Mouse (Mus musculus) MEL-GATA-1-ER (cell line): ENCODE results near the gene Tmem54.
A peak's percentile ranks its signal among the peaks of the same experiment; 100 is the strongest.

Experiments used
- DNase-seq: peaks from one replicate; pipeline ENCODE4 v3.0.0-alpha.2; 2012; ENCODE audit warnings: low read depth; ENCODE audit errors: extremely low read depth

Gene Tmem54

DNA sequence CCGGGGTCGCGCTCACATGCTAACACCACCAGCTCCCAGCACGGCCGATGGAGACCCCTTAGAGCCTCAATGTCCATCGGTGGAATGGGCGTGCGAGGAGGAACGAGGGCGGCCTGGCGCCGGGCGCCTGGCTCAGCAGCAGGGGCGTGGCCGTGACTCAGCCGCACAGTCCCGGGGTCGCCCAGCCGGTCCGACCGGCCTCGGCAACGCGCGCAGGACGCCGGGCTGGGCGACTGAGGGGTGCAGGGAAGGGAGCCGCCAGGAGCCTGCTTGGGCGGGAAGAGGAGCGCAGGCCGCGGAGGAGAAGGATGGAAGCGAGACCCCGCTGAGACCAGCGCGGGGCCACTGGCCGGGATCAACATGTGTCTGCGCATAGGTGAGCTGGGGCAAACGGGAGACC lies at the start of gene Tmem54:
Tmem54 (plus strand) TSS at position 193 of the 400 bp plus-strand sequence.
- no peak for DNase-seq

DNA sequence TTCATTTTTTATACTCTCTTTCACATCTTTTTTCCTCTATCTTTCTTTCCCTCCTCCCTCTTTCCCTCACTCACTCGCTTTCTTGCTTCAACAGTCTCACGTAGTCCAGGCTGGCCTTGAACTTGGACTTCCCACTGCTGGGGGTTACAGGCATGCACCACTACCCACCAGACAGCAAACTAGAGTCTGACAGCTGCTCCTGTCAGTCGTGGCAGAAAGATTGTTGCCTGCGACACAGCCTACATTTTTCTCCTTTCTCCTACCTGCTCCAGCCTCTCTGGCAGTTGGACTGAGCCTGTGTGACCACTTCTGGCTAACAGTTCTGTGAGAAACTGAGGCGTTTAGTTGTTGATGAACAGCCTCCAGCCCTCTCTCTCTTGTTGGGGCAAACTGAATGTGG lies 49.8 kb upstream of the Tmem54 start:
- no peak for DNase-seq

DNA sequence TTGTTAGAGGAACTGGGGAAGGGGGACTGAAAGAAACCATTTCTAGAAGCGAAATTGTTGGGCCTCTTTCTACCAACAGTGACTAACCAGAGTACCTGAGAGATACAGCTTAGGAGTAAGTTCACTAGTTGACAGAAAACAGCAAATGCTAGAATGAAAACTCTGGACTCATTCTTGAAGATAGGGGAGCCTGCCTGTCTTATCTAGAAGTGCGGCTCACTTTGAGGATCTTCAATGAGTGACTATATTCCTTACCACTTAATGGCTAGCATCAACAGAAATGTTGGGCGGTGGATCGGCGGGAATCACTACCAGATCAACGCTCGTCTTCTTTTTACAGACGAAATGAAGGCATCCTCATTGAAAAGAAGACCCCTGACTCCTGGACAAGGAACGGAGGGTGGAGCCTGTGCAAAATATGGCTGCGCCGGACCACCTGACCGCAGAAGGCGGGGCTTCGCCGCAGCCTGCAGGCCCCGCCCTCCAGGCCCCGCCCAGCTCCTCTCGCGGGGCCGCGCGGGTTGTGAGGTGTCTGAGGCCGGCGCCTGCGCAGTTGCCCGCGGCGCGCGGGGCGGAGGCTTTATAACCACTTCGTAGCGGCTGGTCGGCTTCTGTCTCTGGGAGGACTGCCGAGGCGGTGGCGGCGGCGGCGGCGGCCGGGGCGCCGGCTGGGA lies 47.7 kb upstream of the Tmem54 start:
- DNase-seq: peak; percentile 62

DNA sequence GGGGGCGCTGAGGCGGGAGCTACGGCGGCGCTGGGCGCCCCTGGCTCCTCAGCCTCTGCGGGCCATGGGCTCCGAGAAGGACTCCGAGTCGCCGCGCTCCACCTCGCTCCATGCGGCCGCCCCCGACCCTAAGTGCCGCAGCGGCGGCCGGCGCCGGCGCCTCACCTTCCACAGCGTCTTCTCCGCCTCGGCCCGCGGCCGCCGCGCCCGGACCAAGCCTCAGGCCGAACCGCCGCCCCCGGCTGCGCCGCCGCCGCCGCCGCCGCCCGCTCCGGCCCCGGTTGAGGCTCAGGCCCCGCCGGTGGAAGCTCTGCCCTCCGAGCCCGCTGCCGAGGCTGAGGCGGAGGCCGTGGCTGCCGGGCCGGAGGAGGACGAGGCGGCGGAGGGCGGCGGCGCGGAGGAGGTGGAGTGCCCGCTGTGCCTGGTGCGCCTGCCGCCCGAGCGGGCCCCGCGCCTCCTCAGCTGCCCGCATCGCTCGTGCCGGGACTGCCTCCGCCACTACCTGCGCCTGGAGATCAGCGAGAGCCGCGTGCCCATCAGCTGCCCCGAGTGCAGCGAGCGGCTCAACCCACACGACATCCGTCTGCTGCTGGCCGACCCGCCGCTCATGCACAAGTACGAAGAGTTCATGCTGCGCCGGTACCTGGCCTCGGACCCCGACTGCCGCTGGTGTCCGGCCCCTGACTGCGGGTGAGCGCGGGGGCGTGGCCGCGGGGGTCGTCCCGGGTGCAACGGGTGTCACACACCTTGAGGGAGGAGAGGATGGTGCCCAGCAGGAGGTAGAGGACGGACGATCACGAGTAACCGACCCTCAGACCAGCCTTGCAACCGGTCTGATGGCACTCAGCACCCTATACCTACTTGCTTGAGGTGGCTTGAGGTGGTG lies 46.9 kb upstream of the Tmem54 start, which contains the start of gene Rnf19b:
Rnf19b (plus strand) TSS at position 65 of the 886 bp plus-strand sequence.
- no peak for DNase-seq

DNA sequence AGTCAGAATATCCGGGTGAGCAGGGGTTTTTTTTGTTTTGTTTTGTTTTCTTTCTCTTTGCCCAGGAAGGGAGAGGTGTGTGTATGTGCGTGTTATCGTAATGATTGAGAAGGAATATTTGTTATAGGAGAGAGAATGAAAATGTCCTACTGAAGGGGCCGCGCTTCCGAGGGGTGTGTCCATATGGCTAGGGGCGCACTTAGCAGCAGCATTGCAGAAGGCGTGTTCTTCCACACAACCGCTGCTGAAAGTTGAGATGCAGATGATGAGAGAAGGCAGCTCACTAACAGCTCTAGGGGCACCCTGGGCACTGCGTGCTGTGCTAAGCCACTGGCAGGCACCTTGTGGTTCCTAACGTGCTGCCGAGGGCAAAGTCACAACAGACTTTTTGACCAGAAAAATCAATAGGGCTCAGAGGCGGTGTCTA lies 46.2 kb upstream of the Tmem54 start:
- DNase-seq: peak; percentile 56

DNA sequence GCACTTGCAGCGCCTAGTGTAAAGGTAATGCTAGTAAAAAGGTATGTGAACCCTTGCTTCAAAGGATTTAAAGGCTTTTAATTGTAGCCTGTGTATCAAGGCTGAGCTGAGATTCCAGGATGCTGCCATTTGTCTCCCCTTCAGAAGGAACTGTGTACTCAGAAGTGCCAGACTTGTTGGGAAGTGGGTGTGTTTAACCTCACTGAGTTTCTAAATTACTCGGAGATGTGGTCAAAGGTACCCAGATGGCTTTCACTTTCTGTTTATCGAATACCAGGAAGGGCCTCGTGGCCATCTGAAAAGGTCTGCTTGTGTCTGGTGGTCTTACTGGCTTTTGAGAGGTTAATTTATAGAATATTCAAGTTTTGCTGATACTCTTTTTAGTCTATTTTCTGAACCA lies 45.4 kb upstream of the Tmem54 start:
- no peak for DNase-seq

DNA sequence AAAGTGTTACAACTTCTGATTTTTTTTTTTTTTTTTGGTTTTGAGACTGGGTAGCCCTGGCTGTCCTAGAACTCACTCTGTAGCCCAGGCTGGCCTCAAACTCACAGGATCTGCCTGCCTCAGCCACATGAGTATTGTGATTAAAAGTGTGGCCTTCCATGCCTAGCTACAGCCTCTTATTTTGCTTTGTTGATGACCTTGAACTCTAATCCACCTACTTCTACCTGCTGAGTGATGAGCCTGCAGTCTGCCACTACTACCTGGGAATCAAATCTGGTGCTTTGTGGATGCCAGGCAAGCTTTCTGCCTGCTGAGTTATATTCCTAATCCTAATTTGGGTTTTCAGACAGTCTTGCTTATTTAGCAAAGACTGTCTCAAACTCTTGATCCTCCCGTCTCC lies 43.9 kb upstream of the Tmem54 start:
- DNase-seq: no peak

DNA sequence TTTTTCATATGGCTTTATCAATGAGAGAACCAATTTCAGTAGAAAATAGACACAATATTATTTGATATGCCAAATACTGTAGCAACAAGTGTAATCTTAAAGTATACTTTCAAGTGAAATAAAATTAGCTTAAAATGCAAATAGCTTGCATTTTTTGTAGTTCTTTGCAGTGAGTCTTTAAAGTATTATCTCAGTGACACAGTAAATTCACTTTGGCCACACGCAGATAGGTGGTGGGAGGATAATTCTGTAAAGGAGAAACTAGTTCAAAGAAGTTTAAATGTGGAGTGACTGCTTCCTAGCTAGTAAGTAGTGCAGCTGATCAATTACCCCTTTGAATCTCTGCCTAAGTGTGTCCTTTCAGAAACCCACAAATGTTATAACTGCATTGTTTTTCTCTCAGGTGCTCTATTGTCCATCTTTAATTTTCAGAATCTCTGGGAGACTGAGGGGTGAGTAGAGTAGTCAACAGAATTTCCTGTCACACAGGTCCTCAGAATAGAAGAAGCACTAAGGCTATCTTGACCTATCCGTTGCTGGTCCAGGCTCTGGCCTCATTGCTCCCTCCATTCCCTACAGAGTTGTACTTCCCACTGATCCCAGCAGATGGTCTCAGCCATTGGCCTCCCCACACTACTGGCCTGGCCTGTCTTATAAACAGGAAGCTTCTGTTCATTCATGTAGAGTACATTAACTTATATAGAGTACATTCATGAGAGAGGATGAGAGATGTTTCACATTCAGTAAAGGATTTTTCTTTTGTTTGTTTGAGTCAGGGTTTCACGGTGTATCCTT lies 42.9 kb upstream of the Tmem54 start:
- DNase-seq: no peak

DNA sequence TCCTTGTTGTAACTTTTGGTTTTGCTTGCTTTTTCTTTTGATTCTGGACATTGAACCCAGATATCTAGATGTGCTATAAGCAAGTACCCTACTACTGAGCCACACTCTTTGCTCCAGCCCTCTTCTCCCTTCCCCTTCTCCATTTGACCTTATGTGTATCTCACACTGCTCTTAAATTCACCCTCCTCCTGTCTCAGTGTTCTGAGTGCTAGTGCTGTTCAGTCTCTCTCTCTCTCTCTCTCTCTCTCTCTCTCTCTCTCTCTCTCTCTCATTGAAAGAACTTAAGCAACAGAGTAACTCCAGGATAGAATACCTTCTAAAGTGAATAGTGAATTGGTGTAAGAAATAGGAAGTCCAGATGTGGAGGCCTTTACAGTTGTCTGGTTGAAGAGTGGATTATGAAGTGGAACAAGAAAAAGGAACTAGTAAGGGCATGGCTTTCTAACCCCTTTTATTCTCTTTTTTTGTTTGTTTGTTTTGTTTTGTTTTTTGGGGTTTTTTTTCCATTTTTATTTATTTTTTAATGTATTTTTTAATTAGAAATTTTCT lies 39.6 kb upstream of the Tmem54 start:
- DNase-seq: no peak

DNA sequence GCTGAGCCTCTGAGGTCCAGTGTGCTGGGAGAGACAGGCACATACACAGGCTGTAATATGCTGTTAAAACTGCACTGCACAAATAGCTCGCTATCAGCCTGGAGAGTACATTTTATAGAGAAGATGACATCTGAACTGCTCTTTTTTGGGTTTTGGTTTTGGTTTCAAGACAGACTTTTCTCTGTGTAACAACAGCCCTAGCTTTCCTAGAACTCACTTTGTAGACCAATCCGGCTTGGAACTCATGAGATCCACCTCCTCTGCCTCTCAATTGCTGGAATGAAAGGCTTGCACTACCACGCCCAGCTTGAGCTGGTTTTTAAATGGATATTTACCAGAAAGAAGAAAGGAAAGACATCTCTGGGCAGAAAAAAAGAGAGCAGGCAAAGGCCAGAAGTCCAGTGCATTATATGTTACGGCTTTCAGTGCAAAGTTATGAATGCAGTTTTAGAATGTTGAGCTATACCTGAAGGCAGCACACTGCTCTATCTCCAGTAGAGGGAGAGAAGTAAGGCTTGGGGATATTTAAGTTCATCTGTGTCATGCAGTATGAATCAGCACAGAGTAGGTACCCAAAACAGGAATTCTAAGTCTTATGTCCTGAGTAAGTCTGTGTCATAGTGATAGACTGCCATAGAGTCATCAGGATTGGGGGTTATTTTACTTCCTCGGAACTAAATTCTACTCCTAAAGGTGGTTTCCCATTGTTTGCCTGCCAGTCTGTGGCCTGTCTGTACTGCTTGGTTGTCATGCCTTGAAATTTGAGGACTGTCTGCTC lies 37.5 kb upstream of the Tmem54 start:
- DNase-seq: no peak

DNA sequence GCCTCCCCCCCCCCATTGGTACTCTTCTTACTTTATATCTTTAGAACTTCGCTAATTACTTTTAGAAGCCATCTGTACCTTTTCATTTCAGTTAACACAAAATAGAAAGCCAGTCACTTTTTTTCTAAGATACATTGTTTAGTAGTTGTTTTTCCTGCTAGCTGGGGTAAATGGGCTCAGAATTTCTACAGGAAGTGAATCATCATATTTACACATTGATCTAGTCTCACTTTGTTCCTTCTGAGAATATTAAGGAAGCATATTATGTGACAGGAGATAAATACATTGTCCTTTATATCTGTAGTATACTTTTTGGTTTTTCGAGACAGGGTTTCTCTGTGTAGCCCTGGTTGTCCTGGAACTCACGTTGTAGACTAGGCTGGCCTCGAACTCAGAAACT lies 36.5 kb upstream of the Tmem54 start:
- DNase-seq: no peak

DNA sequence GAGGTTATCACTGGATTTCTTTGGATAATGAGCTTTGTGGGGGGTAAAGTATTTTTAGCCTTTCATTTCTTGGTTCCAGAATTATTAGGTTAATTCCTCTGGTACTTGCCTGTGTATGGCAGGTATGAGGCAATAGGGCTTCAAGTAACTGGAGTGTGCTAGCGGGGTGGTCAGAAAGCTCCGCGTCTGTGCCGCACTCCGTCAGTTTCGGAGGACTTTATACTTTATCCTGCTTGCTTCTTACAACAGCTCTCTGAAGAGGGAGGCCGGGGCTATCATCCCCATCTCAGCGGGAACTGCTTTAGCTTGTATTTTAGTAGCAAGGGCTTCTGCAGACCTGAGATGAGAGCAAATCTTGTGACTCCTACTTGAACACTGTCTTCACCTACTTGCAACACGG lies 26.2 kb upstream of the Tmem54 start:
- DNase-seq: no peak

DNA sequence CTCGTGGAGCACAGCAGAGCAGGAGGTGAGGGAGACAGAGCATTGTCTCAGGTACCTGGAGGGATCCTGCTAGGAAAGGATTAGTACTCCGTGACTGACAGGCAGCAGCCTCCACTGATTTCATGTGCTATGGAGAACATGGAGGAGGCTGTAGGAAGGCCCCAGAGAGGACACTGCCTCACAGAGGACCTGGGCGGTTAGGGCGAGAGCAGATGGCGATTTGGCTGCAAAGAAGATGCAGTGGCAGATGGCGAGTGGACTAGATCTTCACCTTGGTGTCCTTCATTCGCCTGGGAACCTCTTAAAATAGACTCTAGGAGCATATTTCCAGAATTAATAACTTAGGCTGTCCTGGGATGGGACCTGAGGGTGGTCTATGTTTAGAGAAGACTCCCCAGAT lies 24.3 kb upstream of the Tmem54 start:
- DNase-seq: no peak

DNA sequence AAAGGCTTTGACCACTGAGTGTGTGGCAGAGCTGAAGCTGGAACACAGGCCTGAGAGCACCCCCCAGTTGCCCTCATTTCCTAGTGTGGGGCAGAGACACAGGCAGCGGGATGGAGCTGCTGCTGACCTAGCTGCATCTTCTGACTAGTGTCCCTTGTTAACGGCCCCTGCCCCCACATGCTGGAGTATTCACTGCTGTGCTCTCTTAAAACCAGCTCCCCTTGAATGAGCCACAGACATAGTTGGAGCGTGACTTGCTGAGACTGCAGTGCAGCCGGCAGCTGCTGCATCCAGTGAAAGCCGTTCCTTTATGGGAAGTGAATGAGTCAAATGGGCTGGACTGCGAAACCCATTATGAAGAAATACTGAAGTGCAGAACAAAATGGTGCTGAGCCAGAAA lies 23.8 kb upstream of the Tmem54 start:
- DNase-seq: no peak

DNA sequence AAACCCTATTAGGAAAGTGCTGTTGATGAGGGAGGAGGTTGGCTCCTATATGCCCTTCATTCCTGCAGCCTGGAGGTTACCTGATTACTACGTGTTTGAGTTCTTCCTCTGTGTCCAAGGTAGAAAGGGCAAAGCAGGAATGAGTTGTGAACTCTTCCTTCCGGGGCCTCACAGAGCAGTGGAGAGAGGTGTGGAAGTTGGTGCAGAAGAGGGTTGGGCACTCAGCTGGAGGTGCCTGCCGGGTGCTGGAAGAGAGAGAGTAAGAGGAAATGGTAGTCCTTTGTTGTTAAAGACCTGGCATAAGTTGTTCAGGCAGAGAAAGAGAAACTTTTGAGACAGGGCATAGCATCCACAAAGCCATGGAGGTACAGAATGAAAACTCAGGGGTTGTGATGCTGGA lies 23.4 kb upstream of the Tmem54 start:
- no peak for DNase-seq

DNA sequence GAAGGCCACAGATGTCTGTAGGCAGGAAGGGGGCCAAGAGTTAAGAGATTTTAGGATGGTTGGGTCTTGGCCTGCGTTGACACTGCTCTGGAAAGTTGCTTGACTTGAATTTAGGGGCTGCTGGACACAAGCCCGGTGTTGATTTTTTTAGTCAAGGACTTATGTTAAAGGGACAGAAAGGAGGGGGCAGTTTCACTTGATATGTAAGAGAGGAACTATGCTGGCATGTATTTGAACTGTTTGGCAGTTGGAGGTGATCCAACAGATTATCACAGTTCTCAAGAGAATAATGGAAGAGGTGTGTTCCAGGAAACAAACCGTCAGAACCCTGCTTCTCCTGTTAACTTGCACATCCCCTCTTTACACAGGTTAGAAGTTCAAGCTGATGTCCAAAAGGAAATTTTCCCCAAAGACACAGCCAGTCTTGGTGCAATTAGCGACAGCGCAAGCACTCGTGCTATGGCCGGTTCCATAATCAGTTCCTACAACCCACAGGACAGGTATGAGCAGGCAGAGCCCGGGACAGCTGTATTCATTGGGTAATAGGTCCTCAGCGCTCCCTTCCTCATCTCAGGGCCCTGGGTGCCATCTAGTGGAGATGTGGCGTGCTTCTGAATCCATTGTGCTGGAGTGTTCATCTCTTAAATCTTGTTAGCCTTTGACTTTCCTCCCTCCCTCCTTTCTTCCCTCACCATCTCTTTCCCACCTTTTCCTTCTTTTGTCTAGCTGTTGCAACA lies 22.8 kb upstream of the Tmem54 start:
- DNase-seq: no peak

DNA sequence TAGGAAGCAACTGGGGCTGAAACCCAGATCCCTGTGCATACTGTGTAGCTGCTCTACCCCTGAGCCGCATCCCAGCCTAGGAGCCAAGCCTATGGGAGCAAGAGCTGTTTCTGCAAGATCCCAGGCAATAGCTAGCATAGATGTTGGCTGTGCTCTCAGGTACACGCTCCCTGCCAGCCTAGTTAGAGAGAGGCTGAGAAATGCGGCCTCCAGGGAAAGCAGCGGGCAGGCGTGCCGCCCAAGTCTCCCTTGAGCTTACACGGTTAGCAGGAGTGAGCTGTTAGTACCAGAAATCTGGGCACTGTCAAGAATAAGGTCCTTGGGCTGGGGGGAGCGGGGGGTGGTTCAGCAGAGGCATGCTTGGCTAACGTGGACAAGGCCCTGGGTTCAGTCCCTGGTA lies 20.5 kb upstream of the Tmem54 start:
- DNase-seq: no peak

DNA sequence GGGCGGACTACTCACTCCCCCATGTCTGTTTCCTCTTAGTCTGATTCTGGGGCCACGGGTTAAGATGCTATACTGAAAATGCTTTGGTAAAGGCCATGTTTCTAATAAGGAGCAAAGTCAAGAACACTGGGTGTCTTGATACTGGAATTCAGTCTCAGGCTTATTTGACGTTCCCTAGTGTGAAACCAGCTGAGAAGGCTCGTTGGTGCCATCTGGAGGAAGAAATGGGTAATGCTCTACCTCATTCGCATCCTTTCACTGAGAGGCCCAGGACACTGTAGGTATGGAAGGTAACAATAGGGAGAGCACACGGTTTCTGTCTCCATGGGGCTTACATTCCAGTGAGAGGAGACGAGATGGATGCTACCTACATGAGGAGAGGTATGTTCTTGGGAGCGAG lies 19.3 kb upstream of the Tmem54 start:
- DNase-seq: peak; percentile 43

DNA sequence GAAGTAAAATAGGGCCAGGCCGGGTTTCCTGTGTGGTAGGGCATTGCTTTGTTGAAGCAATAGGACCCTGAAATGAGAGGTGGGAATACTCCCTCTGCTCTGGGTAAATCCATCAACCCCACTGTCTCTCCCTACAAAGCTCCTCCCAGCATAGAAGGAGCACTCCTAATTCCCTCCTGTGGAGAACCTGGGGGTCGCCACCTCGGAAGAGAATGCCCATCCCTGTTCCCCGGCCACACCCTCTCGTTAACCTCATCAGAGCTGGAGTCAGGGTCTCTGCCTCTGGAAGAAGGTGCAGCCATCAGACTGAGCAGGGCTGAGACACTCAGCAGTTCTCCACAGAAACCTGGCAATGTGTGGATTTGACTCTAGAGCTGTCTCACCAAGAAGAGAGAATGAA lies 17.5 kb upstream of the Tmem54 start:
- DNase-seq: no peak

DNA sequence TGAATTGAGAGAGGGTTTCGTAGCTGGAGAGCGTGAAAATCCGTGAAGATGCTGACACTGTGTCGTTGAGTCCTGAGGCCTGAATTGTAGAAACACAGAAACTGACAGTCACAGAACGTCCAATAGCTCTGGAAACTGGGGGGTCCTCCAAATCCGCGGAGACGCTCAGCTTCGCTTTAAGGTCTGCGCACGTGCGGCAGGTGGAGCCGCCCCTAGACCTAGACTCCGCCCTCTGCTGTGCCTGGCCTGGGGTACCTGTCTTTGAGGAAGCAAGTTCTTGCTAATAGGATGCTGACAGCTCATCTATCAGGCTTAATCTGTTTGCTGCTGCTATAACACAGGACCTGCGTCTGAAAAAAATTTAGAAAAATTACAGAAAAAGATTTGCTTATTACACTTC lies 10.1 kb upstream of the Tmem54 start:
- no peak for DNase-seq
